30 mouse cellular contexts compared by ENCODE assay signal in the genomic region with DNA sequence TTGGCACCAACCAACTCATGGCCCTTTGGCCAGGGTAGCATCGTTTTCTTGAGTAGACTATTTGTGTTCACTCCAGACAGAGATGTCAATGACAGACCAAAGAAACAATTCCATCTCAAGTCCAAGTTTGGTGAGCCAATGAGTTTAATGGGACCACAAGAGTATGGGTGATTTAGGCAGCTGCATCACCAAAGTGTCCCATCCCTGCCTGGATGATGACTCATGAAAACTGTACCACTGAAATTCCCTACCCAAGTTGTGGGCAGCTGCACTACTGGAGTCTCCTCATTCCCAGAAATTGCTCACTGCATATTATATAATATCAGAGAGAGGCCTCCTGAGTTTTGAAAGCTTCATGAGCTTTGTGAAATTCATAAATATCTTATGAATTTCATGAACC.
"Had no signal": no experiment of that assay in that cellular context is flagged by ENCODE, and none has a peak within 500 bp of the region (broad histone marks: within the 10 kb centered on the region; RNA-seq: fewer than 3 reads in every experiment).

No protein-coding gene starts in this region.

- H3K36me3 ChIP-seq: embryonic facial prominence, embryonic 10.5 days; embryonic facial prominence, embryonic 12.5 days; embryonic facial prominence, embryonic 13.5 days; embryonic facial prominence, embryonic 15.5 days; forebrain, embryonic 10.5 days; forebrain, embryonic 12.5 days; forebrain, embryonic 15.5 days; heart, embryonic 10.5 days; heart, embryonic 12.5 days had no signal

- H3K4me3 ChIP-seq: embryonic facial prominence, embryonic 10.5 days; embryonic facial prominence, embryonic 12.5 days; embryonic facial prominence, embryonic 13.5 days; embryonic facial prominence, embryonic 15.5 days; erythroblast, embryonic 14.5 days; forebrain, embryonic 10.5 days; forebrain, embryonic 12.5 days; forebrain, embryonic 13.5 days; forebrain, embryonic 15.5 days; gastrocnemius, adult 2 months; heart, adult 2 months; heart, embryonic 10.5 days; heart, embryonic 12.5 days had no signal

- H3K4me2 ChIP-seq: embryonic facial prominence, embryonic 12.5 days; embryonic facial prominence, embryonic 13.5 days; embryonic facial prominence, embryonic 15.5 days; forebrain, embryonic 12.5 days; forebrain, embryonic 13.5 days; forebrain, embryonic 15.5 days; heart, embryonic 11.5 days; heart, embryonic 12.5 days had no signal

- ATAC-seq: forebrain, embryonic 13.5 days; forebrain, embryonic 14.5 days; forebrain, embryonic 15.5 days; forebrain, embryonic 16.5 days; forebrain, postnatal 0 days had no signal

- DNase-seq: cerebellum, adult 8-10 months; cerebellum, adult 9-10 months; cerebellum, adult 9-11 months; cerebellum, postnatal 10 days; cerebellum, postnatal 14 days; cerebellum, postnatal 25 days; cerebellum, postnatal 36 days; embryo, embryonic 11 days; forebrain, postnatal 0 days; gastrocnemius, adult 2 months; gastrocnemius, postnatal 10 days; gastrocnemius, postnatal 14 days; gastrocnemius, postnatal 25 days; gastrocnemius, postnatal 36 days; heart, adult 18-20 months; heart, adult 2 months had no signal

- H3K27me3 ChIP-seq: embryonic facial prominence, embryonic 12.5 days; embryonic facial prominence, embryonic 13.5 days; embryonic facial prominence, embryonic 15.5 days; forebrain, embryonic 12.5 days; forebrain, embryonic 13.5 days; forebrain, embryonic 15.5 days; heart, embryonic 12.5 days had no signal
